Mouse (Mus musculus): ENCODE results near the gene Pald1. TPM values are rescaled to one million over a fixed set of nuclear protein-coding genes. Genes with fewer than 3 reads are reported as not detected.

Gene Pald1
- polyA plus RNA-seq, 1 experiment, result 15.0 TPM

DNA sequence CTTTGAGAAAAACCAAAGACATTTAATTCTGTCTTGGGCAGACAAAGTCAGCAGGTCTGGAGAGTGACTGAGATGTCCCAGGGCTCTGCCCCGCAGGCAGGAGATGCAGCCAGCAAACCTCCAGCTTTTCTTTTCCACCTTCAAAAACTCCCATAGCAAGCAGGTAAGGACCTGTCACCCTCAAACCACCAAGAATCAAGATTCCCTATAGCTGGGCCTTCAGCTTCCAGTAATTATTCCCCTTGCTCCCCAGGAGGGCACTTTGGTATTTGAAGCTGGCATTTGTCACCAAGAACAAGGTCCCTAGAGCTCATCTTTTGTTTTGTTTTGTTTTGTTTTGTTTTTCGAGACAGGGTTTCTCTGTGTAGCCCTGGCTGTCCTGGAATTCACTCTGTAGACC, 33.7 kb upstream of the Pald1 start:
- TF ChIP-seq POLR2A (IDR thresholded peaks at IDR 0.05; ENCODE audit: low read depth, low read length), result no peak
- no peak for TF ChIP-seq CTCF (IDR thresholded peaks at IDR 0.05; ENCODE audit: extremely low read depth, insufficient read depth, insufficient read length, insufficient replicate concordance)
- H3K4me3 ChIP-seq (ENCODE audit: extremely low read depth, insufficient read depth, insufficient read length), result no peak overlapping the region
- DNase-seq (ENCODE audit: low read depth in 1 of 2, low spot score in 2 of 2), result no peak
- peaks cover 5% of the 10 kb centered on the region for H3K4me1 ChIP-seq (ENCODE audit: control insufficient read depth, insufficient read depth, insufficient read length)
- 69% methylated on average over 2 of the region's 2 CpGs for WGBS
- no peaks in the 10 kb centered on the region for H3K36me3 ChIP-seq (ENCODE audit: control insufficient read depth, insufficient read depth, low read length)
- H3K27me3 ChIP-seq (ENCODE audit: control insufficient read depth, insufficient read depth, low read length), result peaks cover 14% of the 10 kb centered on the region
- no peak overlapping the region for H3K27ac ChIP-seq (ENCODE audit: insufficient read depth, low read length)

GRCm38 (mm10) chr10:61416561-61416960, 33.2 kb upstream of the Pald1 start:
- WGBS, result 70% methylated on average over 7 of the region's 7 CpGs
- Histone ChIP-seq H3K4me3 (ENCODE audit: extremely low read depth, insufficient read depth, insufficient read length) (no peak overlapping the region), H3K27me3 (ENCODE audit: control insufficient read depth, insufficient read depth, low read length) (peaks cover 14% of the 10 kb centered on the region), H3K27ac (ENCODE audit: insufficient read depth, low read length) (no peak overlapping the region), H3K36me3 (ENCODE audit: control insufficient read depth, insufficient read depth, low read length) (no peaks in the 10 kb centered on the region), H3K4me1 (ENCODE audit: control insufficient read depth, insufficient read depth, insufficient read length) (peaks cover 5% of the 10 kb centered on the region)
- TF ChIP-seq CTCF (IDR thresholded peaks at IDR 0.05; ENCODE audit: extremely low read depth, insufficient read depth, insufficient read length, insufficient replicate concordance) (no peak), POLR2A (IDR thresholded peaks at IDR 0.05; ENCODE audit: low read depth, low read length) (no peak)
- no peak for DNase-seq (ENCODE audit: low read depth in 1 of 2, low spot score in 2 of 2)

DNA sequence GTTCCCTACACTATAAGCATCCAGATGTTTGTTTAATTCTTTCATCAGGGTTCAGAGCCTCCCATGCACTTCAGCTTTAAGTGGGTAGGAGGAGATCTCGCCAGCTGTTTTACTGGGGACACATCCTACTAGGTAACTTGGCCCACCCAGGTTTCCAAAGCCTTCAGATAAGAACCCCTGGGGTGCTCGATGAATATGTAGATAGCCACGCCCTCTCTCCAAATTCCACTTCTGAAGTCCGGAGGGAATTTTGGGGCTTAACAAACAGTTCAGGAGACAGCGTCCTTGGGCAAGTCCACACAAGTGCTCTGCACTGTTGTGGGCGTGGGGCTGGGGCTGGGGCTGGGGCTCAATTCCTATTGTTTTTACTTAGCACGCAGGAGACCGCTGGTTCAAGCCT, 32.6 kb upstream of the Pald1 start:
- H3K27me3 ChIP-seq (ENCODE audit: control insufficient read depth, insufficient read depth, low read length), result peaks cover 14% of the 10 kb centered on the region

DNA sequence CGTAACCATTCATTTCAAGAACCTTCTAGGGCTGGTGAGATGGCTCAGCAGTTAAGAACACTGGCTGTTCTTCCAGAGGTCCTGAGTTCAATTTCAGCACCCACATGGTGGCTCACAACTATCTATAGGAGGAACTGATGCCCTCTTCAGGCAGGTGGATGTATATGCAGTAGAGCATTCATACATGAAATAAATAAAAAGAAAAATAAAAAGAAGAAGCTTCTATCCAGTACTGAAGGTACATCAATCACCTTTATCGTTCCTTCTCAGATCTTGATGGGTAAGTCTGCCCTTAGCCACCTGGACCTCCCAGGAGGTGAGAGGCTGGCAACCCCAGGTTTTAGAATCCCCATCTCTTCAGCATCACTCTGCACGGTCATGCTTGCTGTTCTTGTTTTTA, 31.9 kb upstream of the Pald1 start:
- no peak overlapping the region for H3K4me3 ChIP-seq (ENCODE audit: extremely low read depth, insufficient read depth, insufficient read length)
- H3K4me1 ChIP-seq (ENCODE audit: control insufficient read depth, insufficient read depth, insufficient read length), result peaks cover 5% of the 10 kb centered on the region
- no peak for DNase-seq (ENCODE audit: low read depth in 1 of 2, low spot score in 2 of 2)
- peaks cover 14% of the 10 kb centered on the region for H3K27me3 ChIP-seq (ENCODE audit: control insufficient read depth, insufficient read depth, low read length)
- no peak for TF ChIP-seq POLR2A (IDR thresholded peaks at IDR 0.05; ENCODE audit: low read depth, low read length)
- no peak for TF ChIP-seq CTCF (IDR thresholded peaks at IDR 0.05; ENCODE audit: extremely low read depth, insufficient read depth, insufficient read length, insufficient replicate concordance)
- no peaks in the 10 kb centered on the region for H3K36me3 ChIP-seq (ENCODE audit: control insufficient read depth, insufficient read depth, low read length)
- H3K27ac ChIP-seq (ENCODE audit: insufficient read depth, low read length), result no peak overlapping the region
- 82% methylated on average over 3 of the region's 3 CpGs for WGBS

More for the DNA sequence above, 32.6 kb upstream of the Pald1 start:
- TF ChIP-seq CTCF (IDR thresholded peaks at IDR 0.05; ENCODE audit: extremely low read depth, insufficient read depth, insufficient read length, insufficient replicate concordance) (no peak), POLR2A (IDR thresholded peaks at IDR 0.05; ENCODE audit: low read depth, low read length) (no peak)
- Histone ChIP-seq H3K27ac (ENCODE audit: insufficient read depth, low read length) (no peak overlapping the region), H3K4me1 (ENCODE audit: control insufficient read depth, insufficient read depth, insufficient read length) (peaks cover 5% of the 10 kb centered on the region), H3K4me3 (ENCODE audit: extremely low read depth, insufficient read depth, insufficient read length) (no peak overlapping the region), H3K36me3 (ENCODE audit: control insufficient read depth, insufficient read depth, low read length) (no peaks in the 10 kb centered on the region)
- WGBS, result 66% methylated on average over 8 of the region's 8 CpGs
- DNase-seq (ENCODE audit: low read depth in 1 of 2, low spot score in 2 of 2), result no peak

GRCm38 (mm10) chr10:61412910-61413625, 29.7 kb upstream of the Pald1 start:
- DNase-seq (ENCODE audit: low read depth in 1 of 2, low spot score in 2 of 2), result no peak
- H3K27ac ChIP-seq (ENCODE audit: insufficient read depth, low read length), result no peak overlapping the region
- no peak for TF ChIP-seq CTCF (IDR thresholded peaks at IDR 0.05; ENCODE audit: extremely low read depth, insufficient read depth, insufficient read length, insufficient replicate concordance)
- no peak for TF ChIP-seq POLR2A (IDR thresholded peaks at IDR 0.05; ENCODE audit: low read depth, low read length)
- H3K4me3 ChIP-seq (ENCODE audit: extremely low read depth, insufficient read depth, insufficient read length), result no peak overlapping the region
- H3K36me3 ChIP-seq (ENCODE audit: control insufficient read depth, insufficient read depth, low read length), result no peaks in the 10 kb centered on the region
- WGBS, result 30% methylated on average over 21 of the region's 21 CpGs
- H3K4me1 ChIP-seq (ENCODE audit: control insufficient read depth, insufficient read depth, insufficient read length), result no peaks in the 10 kb centered on the region; the same call in 1 of the 2 replicates
- H3K27me3 ChIP-seq (ENCODE audit: control insufficient read depth, insufficient read depth, low read length), result peaks cover 5% of the 10 kb centered on the region

- H3K27ac ChIP-seq (ENCODE audit: insufficient read depth, low read length), result no peak overlapping the region
These were observed 26.9 kb upstream of the Pald1 start for GRCm38 (mm10) chr10:61410193-61410592.

DNA sequence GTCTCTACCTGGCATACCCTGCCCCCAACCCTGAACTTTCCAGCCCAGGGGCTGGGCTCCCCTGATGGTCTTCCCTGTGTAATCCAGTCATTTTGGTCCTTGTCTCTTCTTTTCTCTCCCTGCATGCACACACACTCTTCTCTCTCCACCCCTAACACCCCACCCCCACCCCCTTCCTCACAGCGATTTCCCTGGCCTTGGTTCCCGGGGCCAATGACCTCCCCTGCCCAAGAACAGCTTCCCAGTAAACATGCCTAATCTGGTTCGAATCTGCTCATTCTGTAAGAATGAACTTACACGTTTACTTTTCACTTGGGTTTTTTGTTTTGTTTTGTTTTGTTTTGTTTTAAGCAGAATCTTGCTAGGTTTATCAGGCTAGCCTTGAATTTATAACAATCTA, 26.4 kb upstream of the Pald1 start:
- Histone ChIP-seq H3K36me3 (ENCODE audit: control insufficient read depth, insufficient read depth, low read length) (no peaks in the 10 kb centered on the region), H3K4me3 (ENCODE audit: extremely low read depth, insufficient read depth, insufficient read length) (no peak overlapping the region), H3K4me1 (ENCODE audit: control insufficient read depth, insufficient read depth, insufficient read length) (no peaks in the 10 kb centered on the region), H3K27me3 (ENCODE audit: control insufficient read depth, insufficient read depth, low read length) (peaks cover 4% of the 10 kb centered on the region; the same call in 1 of the 2 replicates), H3K27ac (ENCODE audit: insufficient read depth, low read length) (no peak overlapping the region)
- 50% methylated on average over 4 of the region's 4 CpGs for WGBS
- TF ChIP-seq POLR2A (IDR thresholded peaks at IDR 0.05; ENCODE audit: low read depth, low read length) (no peak), CTCF (IDR thresholded peaks at IDR 0.05; ENCODE audit: extremely low read depth, insufficient read depth, insufficient read length, insufficient replicate concordance) (no peak)
- DNase-seq (ENCODE audit: low read depth in 1 of 2, low spot score in 2 of 2), result no peak

More at GRCm38 (mm10) chr10:61410193-61410592, 26.9 kb upstream of the Pald1 start:
- Histone ChIP-seq H3K4me1 (ENCODE audit: control insufficient read depth, insufficient read depth, insufficient read length) (no peaks in the 10 kb centered on the region), H3K4me3 (ENCODE audit: extremely low read depth, insufficient read depth, insufficient read length) (no peak overlapping the region), H3K27me3 (ENCODE audit: control insufficient read depth, insufficient read depth, low read length) (peaks cover 4% of the 10 kb centered on the region; the same call in 1 of the 2 replicates), H3K36me3 (ENCODE audit: control insufficient read depth, insufficient read depth, low read length) (no peaks in the 10 kb centered on the region)
- TF ChIP-seq POLR2A (IDR thresholded peaks at IDR 0.05; ENCODE audit: low read depth, low read length) (no peak), CTCF (IDR thresholded peaks at IDR 0.05; ENCODE audit: extremely low read depth, insufficient read depth, insufficient read length, insufficient replicate concordance) (no peak)
- 69% methylated on average over 9 of the region's 9 CpGs for WGBS
- no peak for DNase-seq (ENCODE audit: low read depth in 1 of 2, low spot score in 2 of 2)

Measured in spleen, adult 2 months (tissue).